Mouse (Mus musculus): Measurements from ENCODE around the gene Dnm3.

DNA sequence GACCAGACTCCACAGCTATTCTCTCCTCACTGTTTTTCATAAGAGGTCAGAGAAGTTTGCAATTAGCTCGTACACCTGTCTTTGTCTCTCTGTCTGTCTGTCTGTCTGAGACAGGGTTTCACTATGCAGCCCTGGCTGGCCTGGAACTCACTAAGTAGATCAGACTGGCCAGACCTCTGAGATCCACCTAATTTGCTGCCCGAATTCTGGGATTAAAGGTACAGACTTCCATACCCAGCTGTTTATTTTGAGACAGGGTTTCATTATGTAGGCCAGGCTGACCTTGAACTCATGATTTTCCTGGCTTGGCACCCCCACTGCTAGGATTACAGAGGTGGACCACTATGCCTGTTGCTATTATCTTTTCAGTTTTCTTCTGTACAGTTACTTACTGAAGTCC lies 319.3 kb downstream of the Dnm3 start:
- TF ChIP-seq CTCF (conservative IDR thresholded peaks at IDR 0.05; ENCODE audit: insufficient read depth, insufficient read length, low read depth, low read length) (no peak), POLR2A (IDR thresholded peaks at IDR 0.05; ENCODE audit: low read depth, low read length) (no peak)

Measured in kidney, adult 2 months (tissue).